ENCODE assay signal across 1 mouse cellular context in the genomic region with DNA sequence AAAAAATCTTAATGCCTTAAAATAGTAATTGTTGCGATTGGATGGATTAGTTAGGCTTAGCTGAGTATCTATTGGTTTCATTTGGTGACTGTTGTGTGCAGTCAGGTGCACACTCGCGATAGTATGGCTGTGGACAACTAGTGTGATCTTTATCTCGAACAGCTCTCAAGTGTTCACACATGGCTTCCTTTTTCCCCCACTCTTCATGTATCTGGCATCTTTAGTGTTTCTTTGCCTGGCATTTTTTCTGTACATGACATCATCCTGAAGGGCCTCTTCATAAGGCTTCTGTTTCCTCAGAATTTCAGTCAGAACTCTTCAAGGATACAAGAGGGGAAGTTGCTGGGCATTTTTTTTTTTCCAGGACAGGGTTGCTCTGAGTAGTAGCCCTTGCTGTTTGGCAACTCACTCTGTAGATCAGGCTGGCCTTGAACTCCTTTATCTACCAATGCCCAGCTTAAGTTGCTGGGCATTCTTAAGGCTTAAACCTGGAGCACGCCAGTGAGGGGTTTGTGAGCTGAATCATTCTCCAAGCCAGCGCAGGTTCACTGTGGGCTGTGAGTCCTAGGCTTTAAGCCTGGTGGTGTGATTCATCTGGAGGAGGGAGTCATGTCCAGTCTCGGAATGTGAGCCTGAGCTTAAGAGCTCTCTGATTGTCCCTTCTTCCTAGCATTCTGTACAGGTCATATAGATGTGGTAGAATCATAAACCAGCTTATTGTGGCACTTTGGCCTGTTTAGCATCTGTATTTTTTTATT.
A peak's percentile ranks its signal among the peaks of the same experiment; 100 is the strongest.
TF ChIP-seq lines count a peak whose summit lies in the region.

No protein-coding gene starts in this region.

TF ChIP-seq in MEL, 35 proteins besides CTCF, POLR2A, EP300 and RAD21:
- no peak for TF ChIP-seq UBTF (IDR thresholded peaks at IDR 0.05; ENCODE audit: borderline replicate concordance, insufficient read depth, low read depth, low read length)
- TF ChIP-seq MAFK (IDR thresholded peaks at IDR 0.05; ENCODE audit: borderline replicate concordance, low read depth, low read length), result no peak
- TF ChIP-seq TBP (IDR thresholded peaks at IDR 0.05; ENCODE audit: low read depth, low read length), result no peak
- TF ChIP-seq MXI1 (IDR thresholded peaks at IDR 0.05; ENCODE audit: low read depth, low read length), result 0 out of 2 replicates have a peak, but pooled peaks have one; percentile 37
- TF ChIP-seq NELFE (IDR thresholded peaks at IDR 0.05; ENCODE audit: low read depth, low read length), result no peak
- TF ChIP-seq KAT2A (conservative IDR thresholded peaks at IDR 0.05; ENCODE audit: low read depth, low read length), result no peak
- TF ChIP-seq CHD1 (IDR thresholded peaks at IDR 0.05; ENCODE audit: low read depth, low read length), result no peak
- TF ChIP-seq USF2 (IDR thresholded peaks at IDR 0.05; ENCODE audit: borderline replicate concordance in 1 of 2, insufficient read depth in 1 of 2, low read depth in 1 of 2, low read length in 2 of 2), result no peak
- TF ChIP-seq GATA1 (IDR thresholded peaks at IDR 0.05; ENCODE audit: low read depth, low read length), result peak; percentile 77
- TF ChIP-seq SMC3 (IDR thresholded peaks at IDR 0.05; ENCODE audit: low read depth, low read length), result no peak
- no peak for TF ChIP-seq ZNF384 (IDR thresholded peaks at IDR 0.05; ENCODE audit: low read depth, low read length)
- TF ChIP-seq JUND (IDR thresholded peaks at IDR 0.05; ENCODE audit: low read depth, low read length), result no peak
- TF ChIP-seq POLR2AphosphoS5 (IDR thresholded peaks at IDR 0.05; ENCODE audit: borderline replicate concordance, low read depth, low read length), result no peak
- no peak for TF ChIP-seq ZC3H11A (IDR thresholded peaks at IDR 0.05; ENCODE audit: low read depth, low read length)
- TF ChIP-seq RCOR1 (IDR thresholded peaks at IDR 0.05; ENCODE audit: low read depth, low read length), result no peak
- TF ChIP-seq BHLHE40 (IDR thresholded peaks at IDR 0.05; ENCODE audit: borderline replicate concordance, low read depth, low read length), result no peak
- TF ChIP-seq POLR2AphosphoS2 (IDR thresholded peaks at IDR 0.05; ENCODE audit: low read length), result no peak
- no peak for TF ChIP-seq ZKSCAN1 (IDR thresholded peaks at IDR 0.05; ENCODE audit: low read depth, low read length)
- no peak for TF ChIP-seq NRF1 (IDR thresholded peaks at IDR 0.05; ENCODE audit: insufficient read depth, low read depth, low read length, poor library complexity, severe bottlenecking)
- no peak for TF ChIP-seq MYC (IDR thresholded peaks at IDR 0.05; ENCODE audit: low read depth, low read length)
- TF ChIP-seq ZMIZ1 (IDR thresholded peaks at IDR 0.05; ENCODE audit: low read depth, low read length), result no peak
- no peak for TF ChIP-seq MAZ (IDR thresholded peaks at IDR 0.05; ENCODE audit: low read depth, low read length)
- TF ChIP-seq MAX (IDR thresholded peaks at IDR 0.05; ENCODE audit: low read length), result no peak
- TF ChIP-seq ELF1 (IDR thresholded peaks at IDR 0.05; ENCODE audit: low read depth, low read length), result no peak
- TF ChIP-seq E2F4 (IDR thresholded peaks at IDR 0.05; ENCODE audit: borderline replicate concordance, low read depth, low read length), result no peak
- TF ChIP-seq TCF12 (IDR thresholded peaks at IDR 0.05; ENCODE audit: low read depth, low read length), result peak; percentile 65; the same call in 1 of the 2 replicates
- TF ChIP-seq HCFC1 (IDR thresholded peaks at IDR 0.05; ENCODE audit: low read depth, low read length), result no peak
- TF ChIP-seq SIN3A (IDR thresholded peaks at IDR 0.05; ENCODE audit: low read length), result 0 out of 2 replicates have a peak, but pooled peaks have one; percentile 24
- no peak for TF ChIP-seq MYB (IDR thresholded peaks at IDR 0.05; ENCODE audit: low read depth, low read length)
- no peak for TF ChIP-seq USF1 (IDR thresholded peaks at IDR 0.05; ENCODE audit: low read depth, low read length)
- TF ChIP-seq ETS1 (IDR thresholded peaks at IDR 0.05; ENCODE audit: low read depth, low read length), result peak; percentile 75
- no peak for TF ChIP-seq GABPA (IDR thresholded peaks at IDR 0.05; ENCODE audit: low read depth, low read length)
- TF ChIP-seq TAL1 (IDR thresholded peaks at IDR 0.05; ENCODE audit: low read length), result no peak
- peak; percentile 39; the same call in 1 of the 2 replicates for TF ChIP-seq CHD2 (IDR thresholded peaks at IDR 0.05; ENCODE audit: low read length)
- no peak for TF ChIP-seq MEF2A (IDR thresholded peaks at IDR 0.05; ENCODE audit: extremely low read depth, insufficient replicate concordance, low read depth, low read length, poor library complexity, severe bottlenecking)
TF ChIP-seq in MEL: peak in this region for 6.
